Mouse (Mus musculus) erythroblast, embryonic 14.5 days (primary cell): Measurements from ENCODE around the gene Smpdl3b.

Experiments
- GATA1 ChIP-seq: IDR thresholded peaks from 2 replicates; pipeline ENCODE4 v1.6.1; 2012; ENCODE audit warnings: low read length, inconsistent platforms, mixed read lengths
- TAL1 ChIP-seq: IDR thresholded peaks from 3 replicates; pipeline ENCODE4 v1.6.1; 2012; ENCODE audit warnings: low read length, inconsistent platforms, mixed read lengths

DNA sequence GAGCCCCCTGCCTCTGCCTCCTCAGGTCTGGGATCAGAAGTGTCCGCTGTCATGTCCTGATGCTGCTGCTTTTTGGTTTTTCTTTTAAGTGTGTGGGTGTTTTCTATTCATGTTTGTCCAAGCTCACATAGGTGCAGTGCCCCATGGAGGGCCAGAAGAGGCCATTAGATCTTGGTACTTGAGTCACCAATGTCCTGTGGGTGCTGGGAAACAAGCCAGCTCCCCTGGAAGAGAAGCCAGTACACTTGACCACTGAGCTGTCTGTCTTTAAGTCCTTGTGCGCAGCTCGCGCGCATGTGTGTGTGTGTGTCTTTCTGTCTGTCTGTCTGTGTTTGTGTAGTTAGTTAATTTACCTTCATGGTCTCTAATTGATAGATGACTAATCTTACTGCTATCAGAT is 55.0 kb downstream of the Smpdl3b start:
- TF ChIP-seq GATA1, result no peak
- TF ChIP-seq TAL1, result no peak
